Mouse (Mus musculus) left cerebral cortex, adult 9 months (tissue): Measurements from ENCODE around the gene Rfc2.

ENCODE experiments used
- DNase-seq, 2 experiments: peaks; one replicate each; pipeline ENCODE4 v3.0.0; 2022; ENCODE audit warnings: low spot score in 2 of 2

The Rfc2 gene

DNA sequence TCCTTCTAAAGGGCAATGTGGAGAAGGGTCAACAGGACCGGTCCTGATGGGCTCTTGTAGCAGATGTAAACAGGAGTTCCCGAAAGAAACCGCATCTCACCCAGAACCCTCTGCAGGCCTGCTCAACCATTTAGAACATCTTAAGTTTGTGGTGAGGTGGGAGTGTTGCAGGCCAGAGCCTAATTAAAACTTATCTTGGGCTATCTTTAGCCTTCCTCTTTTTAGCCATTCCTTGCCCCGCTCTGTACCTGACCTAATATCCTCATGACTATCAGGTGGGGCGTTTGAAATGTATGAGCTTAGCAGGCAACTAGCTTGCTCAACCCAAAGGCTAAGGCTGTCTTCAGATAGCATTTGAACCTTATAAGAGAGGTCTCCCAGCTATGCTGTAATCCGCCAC lies 15.5 kb upstream of the Rfc2 start:
- DNase-seq: no peak

GRCm38 (mm10) chr5:134567445-134567844 lies 13.7 kb upstream of the Rfc2 start:
- no peak for DNase-seq

DNA sequence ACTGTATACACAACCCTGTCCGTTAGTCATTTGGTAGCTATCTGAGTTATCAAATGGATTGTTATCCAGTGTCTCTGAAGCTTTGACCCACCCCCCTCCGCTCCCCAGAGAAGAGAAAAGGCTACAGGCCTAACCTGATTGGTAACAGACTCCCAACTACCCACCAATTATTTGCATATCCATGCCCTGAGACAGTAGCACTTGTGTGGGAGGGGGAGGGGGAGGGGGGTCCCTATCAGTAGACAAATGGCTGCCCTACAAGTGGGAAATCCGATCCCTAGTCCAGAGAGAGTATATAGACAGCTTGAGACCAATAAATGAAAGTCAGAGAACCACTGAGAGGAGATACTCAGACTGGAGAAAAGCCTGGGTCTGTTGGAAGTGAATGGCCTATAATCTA lies 13.1 kb upstream of the Rfc2 start:
- DNase-seq: no peak

GRCm38 (mm10) chr5:134568964-134569491 lies 12.1 kb upstream of the Rfc2 start:
- no peak for DNase-seq

DNA sequence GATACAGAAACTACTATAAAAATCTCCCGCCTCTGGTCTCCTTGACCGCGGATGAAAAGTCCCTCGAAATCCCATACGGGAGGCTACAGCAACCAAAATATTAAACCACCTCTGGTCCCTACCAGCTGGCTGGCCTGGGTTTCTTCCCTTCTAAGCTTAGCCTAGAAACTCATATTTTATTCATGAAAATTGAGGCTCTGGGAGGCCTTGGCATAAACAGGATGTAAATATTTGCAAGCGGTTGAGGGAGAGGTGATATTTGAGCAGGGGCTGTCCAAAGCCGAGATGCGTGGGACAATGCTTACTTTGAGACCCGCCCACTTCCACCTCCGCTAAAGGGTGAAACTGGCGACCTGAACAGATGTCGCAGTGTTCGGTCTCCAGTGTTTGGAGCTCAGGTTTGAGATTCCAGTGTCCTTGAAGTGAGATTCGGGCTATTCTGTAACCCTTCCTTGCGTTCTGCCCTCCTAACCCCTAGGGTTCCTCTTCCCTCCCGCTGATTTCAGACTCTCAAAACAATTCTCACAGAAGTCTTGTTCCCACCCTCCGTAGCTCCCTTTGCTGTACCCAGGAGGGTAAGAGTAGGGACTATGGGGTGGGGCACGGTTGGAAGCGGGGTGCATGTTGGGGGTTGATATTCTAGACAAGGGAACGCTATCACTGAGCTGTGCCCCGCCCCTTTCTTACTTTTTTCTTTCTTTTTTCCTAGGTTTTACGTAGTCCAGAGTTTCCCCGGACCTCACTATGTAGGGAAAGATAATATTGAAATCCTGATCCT lies 9.2 kb upstream of the Rfc2 start:
- peak in 1 of 2 experiments; percentile 44 for DNase-seq

GRCm38 (mm10) chr5:134572508-134573214 lies 8.5 kb upstream of the Rfc2 start:
- DNase-seq: no peak

DNA sequence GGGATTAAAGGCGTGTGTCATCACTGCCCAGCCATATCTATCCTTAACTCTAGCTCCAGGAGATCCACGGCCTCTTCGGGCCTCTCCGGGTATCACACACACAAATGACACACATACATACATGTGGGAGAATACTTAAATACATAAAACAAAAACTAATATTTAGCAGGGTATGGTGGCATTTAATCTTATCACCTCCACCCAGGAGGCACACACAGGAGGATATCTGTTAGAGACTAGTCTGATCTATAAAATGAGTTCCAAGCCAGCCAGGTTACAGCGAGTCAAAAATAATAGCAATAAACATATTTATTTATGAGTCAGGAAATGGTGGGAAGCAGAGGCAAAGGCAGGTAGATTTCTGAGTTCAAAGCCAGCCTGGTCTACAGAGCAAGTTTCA lies 5.3 kb upstream of the Rfc2 start:
- DNase-seq: no peak

DNA sequence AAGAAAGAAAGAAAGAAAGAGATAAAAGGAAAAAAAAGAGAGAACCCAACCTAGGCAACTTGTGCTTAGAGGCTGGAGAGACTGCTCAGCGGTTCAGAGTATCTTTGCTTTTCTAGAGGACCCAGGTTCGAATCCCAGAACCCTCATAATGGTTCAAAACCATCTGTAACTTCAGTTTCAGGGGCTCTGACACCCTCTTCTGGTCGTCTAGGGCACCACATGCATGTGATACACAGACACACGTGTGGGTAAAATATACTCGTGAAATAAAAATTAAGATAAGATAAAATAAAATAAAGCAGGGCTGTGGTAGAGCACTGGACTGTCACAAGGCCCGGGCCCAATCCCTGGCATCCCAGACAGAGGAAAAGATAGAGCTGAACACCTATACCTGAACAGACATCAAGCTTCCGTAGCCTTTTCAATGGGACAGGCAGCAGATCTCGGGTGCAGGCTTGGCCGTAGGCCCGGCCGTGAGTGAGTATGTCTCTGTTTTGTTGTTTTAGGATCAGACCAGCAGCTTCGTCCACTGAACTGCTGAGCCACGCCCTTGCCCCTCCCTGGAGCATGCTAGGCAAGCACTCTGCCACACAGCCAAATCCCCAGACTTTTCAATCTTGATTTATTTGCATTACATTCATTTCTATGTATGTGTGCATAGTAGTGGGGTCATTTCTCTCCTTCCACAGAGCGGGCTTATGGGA lies 4.5 kb upstream of the Rfc2 start:
- no peak for DNase-seq

DNA sequence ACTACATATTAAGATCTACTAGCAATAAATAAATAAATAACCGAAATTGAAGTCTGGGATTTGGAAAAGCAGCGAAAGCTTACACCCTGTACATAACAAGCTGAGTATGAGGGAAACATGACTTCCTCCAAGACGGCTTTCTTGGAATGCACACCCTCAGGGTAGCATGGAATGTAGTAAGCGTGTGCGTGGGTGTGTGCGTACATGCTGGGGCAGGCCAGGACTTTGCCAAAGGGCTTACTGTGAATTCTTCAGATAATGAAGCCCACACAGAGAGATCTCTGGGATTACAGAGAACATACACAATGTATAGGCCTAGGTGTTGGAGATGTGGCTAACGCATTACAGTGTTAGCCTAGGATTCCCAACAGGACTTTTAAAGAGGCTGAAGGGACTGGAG lies 3.6 kb upstream of the Rfc2 start:
- DNase-seq: no peak

- no peak for DNase-seq
These were observed 2.0 kb upstream of the Rfc2 start for GRCm38 (mm10) chr5:134579135-134579534.

GRCm38 (mm10) chr5:134582221-134582907 lies 1.2 kb downstream of the Rfc2 start:
- peak; percentile 81 to 98 for DNase-seq

DNA sequence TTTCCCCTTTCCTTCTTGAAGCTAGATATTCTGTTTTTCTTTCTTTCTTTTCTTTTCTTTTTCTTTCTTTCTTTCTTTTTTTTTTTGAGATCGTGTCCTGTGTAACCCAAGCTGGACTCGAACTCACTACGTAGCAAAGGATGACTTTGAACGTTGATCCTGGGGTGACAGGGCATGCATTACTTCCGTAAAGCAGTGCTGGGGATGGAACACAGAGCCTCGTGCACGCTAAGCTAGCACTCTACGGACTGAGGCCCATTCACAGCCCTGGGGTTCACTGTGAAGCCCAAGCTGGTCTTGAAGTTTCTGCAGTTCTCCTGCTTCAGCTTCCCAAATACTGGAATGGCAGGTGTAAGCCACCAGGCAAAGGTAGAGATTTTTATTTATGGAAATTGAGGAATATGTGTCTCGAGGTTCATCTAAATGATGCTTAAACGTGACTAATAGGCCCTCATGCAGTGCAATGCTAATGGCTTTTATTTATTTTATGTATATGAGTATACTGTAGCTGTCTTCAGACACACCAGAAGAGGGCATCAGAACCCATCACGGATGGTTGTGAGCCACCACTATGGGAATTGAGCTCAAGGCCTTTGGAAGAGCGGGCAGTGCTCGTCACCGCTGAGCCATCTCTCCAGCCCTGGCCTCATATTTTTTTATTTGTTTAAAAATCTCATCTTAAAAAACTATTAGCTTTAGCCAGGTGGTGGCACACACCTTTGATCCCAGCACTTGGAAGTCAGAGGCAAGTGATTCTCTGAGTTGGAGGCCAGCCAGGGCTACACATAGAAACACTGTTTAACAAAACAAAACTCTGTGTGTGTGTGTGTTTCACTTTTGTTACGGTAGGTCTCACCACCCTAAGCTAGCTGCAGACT lies 2.1 kb downstream of the Rfc2 start:
- no peak for DNase-seq

GRCm38 (mm10) chr5:134583884-134584213 lies 2.7 kb downstream of the Rfc2 start:
- DNase-seq: no peak

GRCm38 (mm10) chr5:134584798-134585197 lies 3.6 kb downstream of the Rfc2 start:
- DNase-seq: no peak

GRCm38 (mm10) chr5:134589900-134590299 lies 8.7 kb downstream of the Rfc2 start:
- no peak for DNase-seq

GRCm38 (mm10) chr5:134592026-134592581 lies 10.9 kb downstream of the Rfc2 start:
- DNase-seq: no peak

- no peak for DNase-seq
These were observed 11.9 kb downstream of the Rfc2 start for GRCm38 (mm10) chr5:134593093-134593492.

- no peak for DNase-seq
These were observed 16.5 kb downstream of the Rfc2 start for GRCm38 (mm10) chr5:134597711-134598110.

- DNase-seq: no peak
These were observed 23.2 kb downstream of the Rfc2 start for GRCm38 (mm10) chr5:134604376-134604775.

GRCm38 (mm10) chr5:134606314-134606713 lies 25.1 kb downstream of the Rfc2 start:
- DNase-seq: no peak

DNA sequence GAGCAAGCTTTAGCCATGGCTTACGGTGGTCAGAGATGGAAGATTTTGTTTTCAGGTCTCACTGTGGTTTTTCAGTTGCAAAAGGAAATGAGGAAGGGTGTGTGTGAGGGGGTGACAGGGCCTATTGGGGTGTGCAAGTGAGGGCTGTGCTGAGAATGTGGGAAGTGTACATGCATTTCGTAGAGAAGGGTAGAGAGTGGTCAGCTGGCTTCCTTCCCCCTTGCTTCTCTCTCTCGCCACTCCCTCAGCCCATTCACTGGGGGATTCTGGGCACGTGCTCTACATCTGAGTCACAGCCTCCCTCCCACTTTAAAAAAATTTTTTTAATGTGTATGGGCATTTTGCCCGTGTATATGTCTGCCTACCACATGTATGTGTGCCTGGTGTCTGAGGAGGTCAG lies 26.0 kb downstream of the Rfc2 start:
- no peak for DNase-seq
